21 mouse cellular contexts compared by ENCODE assay signal in the genomic region with DNA sequence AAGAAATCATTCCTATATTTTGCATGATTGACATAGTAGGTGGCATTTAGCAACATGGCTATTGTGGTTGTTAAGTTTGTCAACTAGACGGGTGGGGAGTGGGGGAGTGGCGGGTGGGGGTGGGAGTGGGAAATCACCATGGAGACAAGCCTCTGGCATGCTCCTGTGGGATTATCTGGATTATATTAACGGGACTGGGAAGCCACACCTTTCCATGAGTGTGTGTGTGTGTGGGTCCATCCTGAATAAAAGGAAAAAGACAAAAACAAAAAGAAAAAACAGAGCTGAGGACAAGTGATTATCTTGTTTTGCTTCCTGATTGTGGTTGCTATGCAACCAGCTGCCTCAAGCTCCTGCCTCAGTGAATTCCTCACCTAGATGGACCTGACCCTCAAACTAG. TPM values are rescaled to one million over a fixed set of nuclear protein-coding genes. Genes with fewer than 3 reads are reported as not detected.
DNase-seq lines count a peak whose midpoint lies in the region; ATAC-seq and TF ChIP-seq lines count a peak whose summit lies in the region.
"Had no signal": no experiment of that assay in that cellular context is flagged by ENCODE, and none has a peak within 500 bp of the region (broad histone marks: within the 10 kb centered on the region; RNA-seq: fewer than 3 reads in every experiment).

No protein-coding gene starts in this region.

- no peak for TF ChIP-seq CTCF in heart, postnatal 0 days (IDR thresholded peaks at IDR 0.05; ENCODE audit: low read depth)

- no peak overlapping the region for H3K9ac ChIP-seq in heart, postnatal 0 days (replicated peaks; ENCODE audit: low read depth, low read length)
- H3K9ac ChIP-seq in midbrain, embryonic 11.5 days (ENCODE audit: low read length): no peak overlapping the region
- no peak overlapping the region for H3K9ac ChIP-seq in midbrain, embryonic 15.5 days
- H3K9ac ChIP-seq in neural tube, embryonic 11.5 days (ENCODE audit: low read length): no peak overlapping the region
- no peak overlapping the region for H3K9ac ChIP-seq in neural tube, embryonic 15.5 days (replicated peaks)
- H3K9ac ChIP-seq: forebrain, embryonic 13.5 days; heart, embryonic 13.5 days; hindbrain, embryonic 15.5 days had no signal

- no peaks in the 10 kb centered on the region for H3K27me3 ChIP-seq in heart, postnatal 0 days (ENCODE audit: control insufficient read depth, insufficient read depth, low read length)
- H3K27me3 ChIP-seq in midbrain, embryonic 11.5 days (ENCODE audit: control insufficient read depth, insufficient read depth, low read length): no peaks in the 10 kb centered on the region
- H3K27me3 ChIP-seq in midbrain, embryonic 15.5 days (replicated peaks): no peaks in the 10 kb centered on the region
- no peaks in the 10 kb centered on the region for H3K27me3 ChIP-seq in neural tube, embryonic 11.5 days (ENCODE audit: control insufficient read depth, insufficient read depth, low read length)
- no peaks in the 10 kb centered on the region for H3K27me3 ChIP-seq in neural tube, embryonic 15.5 days (replicated peaks)
- H3K27me3 ChIP-seq: forebrain, embryonic 13.5 days; heart, embryonic 13.5 days; hindbrain, embryonic 15.5 days had no signal

- no peak for ATAC-seq in heart, postnatal 0 days (ENCODE audit: insufficient read depth, low read depth)
- peak; percentile 54 for ATAC-seq in midbrain, embryonic 11.5 days (ENCODE audit: low FRiP score)
- no peak; the same call in 1 of the 2 replicates for ATAC-seq in midbrain, embryonic 15.5 days (replicated peaks)
- ATAC-seq in neural tube, embryonic 11.5 days (ENCODE audit: insufficient read depth, low FRiP score, low TSS enrichment): peak; percentile 2; the same call in 1 of the 2 replicates
- no peak for ATAC-seq in neural tube, embryonic 15.5 days (ENCODE audit: low FRiP score)
- ATAC-seq: forebrain, embryonic 13.5 days; forebrain, embryonic 16.5 days had no signal

- no peak overlapping the region for H3K4me3 ChIP-seq in heart, postnatal 0 days (ENCODE audit: low read depth, low read length)
- no peak overlapping the region for H3K4me3 ChIP-seq in midbrain, embryonic 11.5 days (ENCODE audit: low read depth, low read length)
- H3K4me3 ChIP-seq in midbrain, embryonic 15.5 days: no peak overlapping the region
- H3K4me3 ChIP-seq in neural tube, embryonic 11.5 days (ENCODE audit: low read depth, low read length): no peak overlapping the region
- H3K4me3 ChIP-seq in neural tube, embryonic 15.5 days (replicated peaks): no peak overlapping the region
- H3K4me3 ChIP-seq: forebrain, embryonic 10.5 days; forebrain, embryonic 13.5 days; heart, embryonic 13.5 days; hindbrain, embryonic 10.5 days; hindbrain, embryonic 15.5 days had no signal

- peaks cover 1% of the 10 kb centered on the region; the same call in 1 of the 2 replicates for H3K4me1 ChIP-seq in heart, postnatal 0 days (ENCODE audit: control insufficient read depth, insufficient read depth)
- no peaks in the 10 kb centered on the region for H3K4me1 ChIP-seq in midbrain, embryonic 11.5 days (ENCODE audit: control insufficient read depth, insufficient read depth, low read length)
- H3K4me1 ChIP-seq in midbrain, embryonic 15.5 days: no peaks in the 10 kb centered on the region
- no peaks in the 10 kb centered on the region for H3K4me1 ChIP-seq in neural tube, embryonic 11.5 days (ENCODE audit: control insufficient read depth, insufficient read depth, low read length)
- H3K4me1 ChIP-seq in neural tube, embryonic 15.5 days: no peaks in the 10 kb centered on the region
- H3K4me1 ChIP-seq: forebrain, embryonic 13.5 days; hindbrain, embryonic 15.5 days had no signal

- peak; percentile 22 for DNase-seq in heart, adult 11 months
- DNase-seq in heart, adult 9 months (ENCODE audit: low spot score in 2 of 2): no peak
- peak; percentile 23 for DNase-seq in heart, postnatal 0 days (ENCODE audit: low spot score)
- no peak for DNase-seq in heart, postnatal 14 days
- DNase-seq in midbrain, embryonic 11.5 days (ENCODE audit: low spot score, missing footprints): peak; percentile 74
- no peak for DNase-seq in neural tube, embryonic 11.5 days (ENCODE audit: low spot score)
- DNase-seq: adrenal gland, postnatal 10 days; adrenal gland, postnatal 36 days; cerebellum, adult 18-20 months; cerebellum, adult 9-10 months; cerebellum, postnatal 14 days; gastrocnemius, postnatal 10 days; gastrocnemius, postnatal 36 days had no signal

- H3K9me3 ChIP-seq in heart, postnatal 0 days (replicated peaks; ENCODE audit: control insufficient read depth, low read length): no peaks in the 10 kb centered on the region
- H3K9me3 ChIP-seq in midbrain, embryonic 11.5 days (ENCODE audit: control insufficient read depth, low read length): no peaks in the 10 kb centered on the region
- H3K9me3 ChIP-seq in midbrain, embryonic 15.5 days: no peaks in the 10 kb centered on the region
- H3K9me3 ChIP-seq in neural tube, embryonic 11.5 days (ENCODE audit: control insufficient read depth, low read length): no peaks in the 10 kb centered on the region
- H3K9me3 ChIP-seq in neural tube, embryonic 15.5 days (replicated peaks): no peaks in the 10 kb centered on the region
- H3K9me3 ChIP-seq: forebrain, embryonic 10.5 days; forebrain, embryonic 13.5 days; heart, embryonic 13.5 days; hindbrain, embryonic 10.5 days; hindbrain, embryonic 15.5 days had no signal

- no peak overlapping the region for H3K4me2 ChIP-seq in heart, postnatal 0 days (ENCODE audit: low read depth, low read length)
- H3K4me2 ChIP-seq in midbrain, embryonic 11.5 days: no peak overlapping the region
- H3K4me2 ChIP-seq in midbrain, embryonic 15.5 days: no peak overlapping the region
- H3K4me2 ChIP-seq in neural tube, embryonic 11.5 days (ENCODE audit: low read depth): no peak overlapping the region
- no peak overlapping the region for H3K4me2 ChIP-seq in neural tube, embryonic 15.5 days
- H3K4me2 ChIP-seq: forebrain, embryonic 13.5 days; heart, embryonic 13.5 days; hindbrain, embryonic 15.5 days had no signal

- no peak overlapping the region for H3K27ac ChIP-seq in heart, postnatal 0 days (ENCODE audit: low read depth)
- H3K27ac ChIP-seq in midbrain, embryonic 11.5 days (ENCODE audit: low read depth, low read length): no peak overlapping the region
- H3K27ac ChIP-seq in midbrain, embryonic 15.5 days: no peak overlapping the region
- no peak overlapping the region for H3K27ac ChIP-seq in neural tube, embryonic 11.5 days (ENCODE audit: low read depth, low read length)
- H3K27ac ChIP-seq in neural tube, embryonic 15.5 days (replicated peaks): no peak overlapping the region
- H3K27ac ChIP-seq: forebrain, embryonic 10.5 days; forebrain, embryonic 13.5 days; heart, embryonic 13.5 days; hindbrain, embryonic 10.5 days; hindbrain, embryonic 15.5 days had no signal

- 41% methylated on average over 3 of the region's 3 CpGs for WGBS in heart, postnatal 0 days
- 40% methylated on average over 3 of the region's 3 CpGs for WGBS in midbrain, embryonic 11.5 days
- 37% methylated on average over 3 of the region's 3 CpGs for WGBS in midbrain, embryonic 15.5 days
- WGBS in neural tube, embryonic 11.5 days: 61% methylated on average over 3 of the region's 3 CpGs
- WGBS in neural tube, embryonic 15.5 days: 53% methylated on average over 3 of the region's 3 CpGs

- no peak for TF ChIP-seq EP300 in heart, postnatal 0 days (IDR thresholded peaks at IDR 0.05; ENCODE audit: low read depth)

- intact Hi-C loops in heart, postnatal 14 days (cut with DNase I): no loop called here

- H3K36me3 ChIP-seq in heart, postnatal 0 days (replicated peaks; ENCODE audit: control insufficient read depth, insufficient read depth, low read length): no peaks in the 10 kb centered on the region
- H3K36me3 ChIP-seq in midbrain, embryonic 11.5 days (ENCODE audit: control insufficient read depth, insufficient read depth, low read length): no peaks in the 10 kb centered on the region
- H3K36me3 ChIP-seq in midbrain, embryonic 15.5 days (replicated peaks): no peaks in the 10 kb centered on the region
- no peaks in the 10 kb centered on the region for H3K36me3 ChIP-seq in neural tube, embryonic 11.5 days (ENCODE audit: control insufficient read depth, insufficient read depth, low read length)
- no peaks in the 10 kb centered on the region for H3K36me3 ChIP-seq in neural tube, embryonic 15.5 days
- H3K36me3 ChIP-seq: forebrain, embryonic 10.5 days; heart, embryonic 13.5 days; hindbrain, embryonic 10.5 days; hindbrain, embryonic 15.5 days had no signal

RNA-seq across cellular contexts. Expression of a gene that starts 20.9 kb away (rescaled TPM):
- total RNA-seq in heart, postnatal 0 days (2014; rRNA removed; ENCODE audit: low replicate concordance): 7.6 and 13.2 TPM in 2 replicates
- polyA plus RNA-seq in heart, postnatal 0 days (2015; fragmentation: Nextera tagmentation; extraction: Ambion mirVana): 7.1 and 7.6 TPM in 2 replicates
- 10 to 100 TPM; 16.9 to 18.0 TPM for total RNA-seq in heart, postnatal 14 days (2021)
- polyA plus RNA-seq in midbrain, embryonic 11.5 days (2014; fragmentation: Nextera tagmentation; extraction: Ambion mirVana): 11.1 and 14.4 TPM in 2 replicates
- polyA plus RNA-seq in midbrain, embryonic 15.5 days (2015; fragmentation: Nextera tagmentation; extraction: Ambion mirVana): 18.1 and 19.3 TPM in 2 replicates
- 12.3 and 16.1 TPM in 2 replicates for polyA plus RNA-seq in neural tube, embryonic 11.5 days (2014; fragmentation: Nextera tagmentation; extraction: Ambion mirVana)
- polyA plus RNA-seq in neural tube, embryonic 15.5 days (2015; fragmentation: Nextera tagmentation; extraction: Ambion mirVana): 18.1 and 25.7 TPM in 2 replicates

Comparison
In these comparisons a context has a peak if more than half of its experiments do, and no peak if none do; other contexts are left out.
1. DNase-seq: peak in heart, adult 11 months (single experiment), heart, postnatal 0 days (single experiment) and midbrain, embryonic 11.5 days (single experiment); none in heart, adult 9 months (0 of 2), heart, postnatal 14 days (0 of 2) and neural tube, embryonic 11.5 days (single experiment).
2. ATAC-seq: peak in midbrain, embryonic 11.5 days (single experiment) and neural tube, embryonic 11.5 days (single experiment); none in heart, postnatal 0 days (single experiment), midbrain, embryonic 15.5 days (single experiment) and neural tube, embryonic 15.5 days (single experiment).